Mouse (Mus musculus): ENCODE measurements around the gene Anapc13. TPM values are rescaled to one million over a fixed set of nuclear protein-coding genes. Genes with fewer than 3 reads are reported as not detected.

The Anapc13 gene
- polyA plus RNA-seq, 1 experiment from 2014 or later, result 175 TPM

GRCm38 (mm10) chr9:102625401-102625982 lies 604 bp upstream of the Anapc13 start:
- peaks cover 12% of the 10 kb centered on the region for H3K4me1 ChIP-seq (ENCODE audit: control insufficient read depth, insufficient read depth, low read length)
- H3K9ac ChIP-seq (ENCODE audit: low read depth, low read length), result peak overlapping the region; percentile 99
- ATAC-seq, result peak; percentile 72
- H3K27me3 ChIP-seq (replicated peaks; ENCODE audit: control insufficient read depth, insufficient read depth, low read length), result no peaks in the 10 kb centered on the region
- peak overlapping the region; percentile 95 for H3K27ac ChIP-seq (ENCODE audit: low read length)
- H3K36me3 ChIP-seq (ENCODE audit: control insufficient read depth, insufficient read depth, low read length), result no peaks in the 10 kb centered on the region
- peak overlapping the region; percentile 72 for H3K4me2 ChIP-seq (ENCODE audit: low read depth, low read length)
- H3K4me3 ChIP-seq (ENCODE audit: low read length), result peak overlapping the region; percentile 91
- H3K9me3 ChIP-seq (ENCODE audit: control insufficient read depth, low read length), result no peaks in the 10 kb centered on the region
- under 1% methylated on average over 27 of the region's 27 CpGs for WGBS

- H3K27me3 ChIP-seq (replicated peaks; ENCODE audit: control insufficient read depth, insufficient read depth, low read length), result no peaks in the 10 kb centered on the region
- H3K4me1 ChIP-seq (ENCODE audit: control insufficient read depth, insufficient read depth, low read length), result peaks cover 12% of the 10 kb centered on the region
- H3K4me3 ChIP-seq (ENCODE audit: low read length), result peak overlapping the region; percentile 91
- 2% methylated on average over 9 of the region's 9 CpGs for WGBS
- H3K27ac ChIP-seq (ENCODE audit: low read length), result peak overlapping the region; percentile 95
- peak; percentile 2; the same call in 1 of the 2 replicates for ATAC-seq
- no peaks in the 10 kb centered on the region for H3K9me3 ChIP-seq (ENCODE audit: control insufficient read depth, low read length)
- H3K36me3 ChIP-seq (ENCODE audit: control insufficient read depth, insufficient read depth, low read length), result no peaks in the 10 kb centered on the region
- peak overlapping the region; percentile 99 for H3K9ac ChIP-seq (ENCODE audit: low read depth, low read length)
- peak overlapping the region; percentile 70 for H3K4me2 ChIP-seq (ENCODE audit: low read depth, low read length)
Measured at GRCm38 (mm10) chr9:102626839-102627225, 736 bp downstream of the Anapc13 start.

- Histone ChIP-seq H3K4me3 (ENCODE audit: low read length) (peak overlapping the region; percentile 91), H3K4me2 (ENCODE audit: low read depth, low read length) (peak overlapping the region; percentile 70), H3K9me3 (ENCODE audit: control insufficient read depth, low read length) (no peaks in the 10 kb centered on the region), H3K4me1 (ENCODE audit: control insufficient read depth, insufficient read depth, low read length) (peaks cover 12% of the 10 kb centered on the region), H3K27ac (ENCODE audit: low read length) (peak overlapping the region; percentile 95), H3K27me3 (replicated peaks; ENCODE audit: control insufficient read depth, insufficient read depth, low read length) (no peaks in the 10 kb centered on the region), H3K36me3 (ENCODE audit: control insufficient read depth, insufficient read depth, low read length) (no peaks in the 10 kb centered on the region), H3K9ac (ENCODE audit: low read depth, low read length) (peak overlapping the region; percentile 99)
- 68% methylated on average over 7 of the region's 7 CpGs for WGBS
- no peak for ATAC-seq
Measured at GRCm38 (mm10) chr9:102627442-102627841, 1.3 kb downstream of the Anapc13 start.

- Histone ChIP-seq H3K4me3 (ENCODE audit: low read length) (no peak overlapping the region), H3K27me3 (replicated peaks; ENCODE audit: control insufficient read depth, insufficient read depth, low read length) (no peaks in the 10 kb centered on the region), H3K36me3 (ENCODE audit: control insufficient read depth, insufficient read depth, low read length) (no peaks in the 10 kb centered on the region), H3K4me1 (ENCODE audit: control insufficient read depth, insufficient read depth, low read length) (peaks cover 12% of the 10 kb centered on the region), H3K9ac (ENCODE audit: low read depth, low read length) (no peak overlapping the region), H3K9me3 (ENCODE audit: control insufficient read depth, low read length) (no peaks in the 10 kb centered on the region), H3K4me2 (ENCODE audit: low read depth, low read length) (no peak overlapping the region), H3K27ac (ENCODE audit: low read length) (no peak overlapping the region)
- ATAC-seq, result no peak
- 60% methylated on average over 7 of the region's 7 CpGs for WGBS
Measured at GRCm38 (mm10) chr9:102629052-102629451, 3.0 kb downstream of the Anapc13 start.

GRCm38 (mm10) chr9:102631589-102632147 lies 5.6 kb downstream of the Anapc13 start:
- Histone ChIP-seq H3K9ac (ENCODE audit: low read depth, low read length) (0 out of 2 replicates have a peak overlapping the region, but pooled peaks have one; percentile 15), H3K27ac (ENCODE audit: low read length) (peak overlapping the region; percentile 53; the same call in 1 of the 2 replicates), H3K36me3 (ENCODE audit: control insufficient read depth, insufficient read depth, low read length) (no peaks in the 10 kb centered on the region), H3K9me3 (ENCODE audit: control insufficient read depth, low read length) (no peaks in the 10 kb centered on the region), H3K4me2 (ENCODE audit: low read depth, low read length) (no peak overlapping the region), H3K4me3 (ENCODE audit: low read length) (no peak overlapping the region), H3K4me1 (ENCODE audit: control insufficient read depth, insufficient read depth, low read length) (peaks cover 13% of the 10 kb centered on the region), H3K27me3 (replicated peaks; ENCODE audit: control insufficient read depth, insufficient read depth, low read length) (no peaks in the 10 kb centered on the region)
- ATAC-seq, result peak; percentile 9; the same call in 1 of the 2 replicates
- WGBS, result 69% methylated on average over 2 of the region's 2 CpGs

- Histone ChIP-seq H3K4me2 (ENCODE audit: low read depth, low read length) (no peak overlapping the region), H3K4me1 (ENCODE audit: control insufficient read depth, insufficient read depth, low read length) (peaks cover 15% of the 10 kb centered on the region), H3K9me3 (ENCODE audit: control insufficient read depth, low read length) (no peaks in the 10 kb centered on the region), H3K4me3 (ENCODE audit: low read length) (no peak overlapping the region), H3K27ac (ENCODE audit: low read length) (peak overlapping the region; percentile 53; the same call in 1 of the 2 replicates), H3K9ac (ENCODE audit: low read depth, low read length) (0 out of 2 replicates have a peak overlapping the region, but pooled peaks have one; percentile 15), H3K36me3 (ENCODE audit: control insufficient read depth, insufficient read depth, low read length) (no peaks in the 10 kb centered on the region), H3K27me3 (replicated peaks; ENCODE audit: control insufficient read depth, insufficient read depth, low read length) (no peaks in the 10 kb centered on the region)
- peak; percentile 18; the same call in 1 of the 2 replicates for ATAC-seq
- WGBS, result 79% methylated on average over 4 of the region's 4 CpGs
Measured at GRCm38 (mm10) chr9:102632173-102632572, 6.1 kb downstream of the Anapc13 start.

- H3K4me2 ChIP-seq (ENCODE audit: low read depth, low read length), result no peak overlapping the region
- no peaks in the 10 kb centered on the region for H3K9me3 ChIP-seq (ENCODE audit: control insufficient read depth, low read length)
- no peak overlapping the region for H3K27ac ChIP-seq (ENCODE audit: low read length)
- H3K4me1 ChIP-seq (ENCODE audit: control insufficient read depth, insufficient read depth, low read length), result peaks cover 7% of the 10 kb centered on the region
- peak; percentile 52; the same call in 1 of the 2 replicates for ATAC-seq
- H3K36me3 ChIP-seq (ENCODE audit: control insufficient read depth, insufficient read depth, low read length), result no peaks in the 10 kb centered on the region
- 69% methylated on average over 1 of the region's 1 CpGs for WGBS
- no peak overlapping the region for H3K9ac ChIP-seq (ENCODE audit: low read depth, low read length)
- H3K27me3 ChIP-seq (replicated peaks; ENCODE audit: control insufficient read depth, insufficient read depth, low read length), result no peaks in the 10 kb centered on the region
- H3K4me3 ChIP-seq (ENCODE audit: low read length), result no peak overlapping the region
Measured at GRCm38 (mm10) chr9:102632923-102633537, 6.9 kb downstream of the Anapc13 start.

- Histone ChIP-seq H3K4me3 (ENCODE audit: low read length) (no peak overlapping the region), H3K36me3 (ENCODE audit: control insufficient read depth, insufficient read depth, low read length) (no peaks in the 10 kb centered on the region), H3K4me1 (ENCODE audit: control insufficient read depth, insufficient read depth, low read length) (peaks cover 6% of the 10 kb centered on the region), H3K9me3 (ENCODE audit: control insufficient read depth, low read length) (no peaks in the 10 kb centered on the region), H3K27ac (ENCODE audit: low read length) (no peak overlapping the region), H3K27me3 (replicated peaks; ENCODE audit: control insufficient read depth, insufficient read depth, low read length) (no peaks in the 10 kb centered on the region), H3K9ac (ENCODE audit: low read depth, low read length) (no peak overlapping the region), H3K4me2 (ENCODE audit: low read depth, low read length) (no peak overlapping the region)
- 68% methylated on average over 8 of the region's 8 CpGs for WGBS
- no peak for ATAC-seq
Measured at GRCm38 (mm10) chr9:102634453-102634852, 8.4 kb downstream of the Anapc13 start.

GRCm38 (mm10) chr9:102636553-102636952 lies 10.5 kb downstream of the Anapc13 start:
- H3K9ac ChIP-seq (ENCODE audit: low read depth, low read length), result no peak overlapping the region
- 0 out of 2 replicates have a peak, but pooled peaks have one; percentile 20 for ATAC-seq
- H3K4me3 ChIP-seq (ENCODE audit: low read length), result no peak overlapping the region
- 6% methylated on average over 4 of the region's 4 CpGs for WGBS
- no peak overlapping the region for H3K4me2 ChIP-seq (ENCODE audit: low read depth, low read length)
- no peaks in the 10 kb centered on the region for H3K27me3 ChIP-seq (replicated peaks; ENCODE audit: control insufficient read depth, insufficient read depth, low read length)
- H3K9me3 ChIP-seq (ENCODE audit: control insufficient read depth, low read length), result no peaks in the 10 kb centered on the region
- H3K4me1 ChIP-seq (ENCODE audit: control insufficient read depth, insufficient read depth, low read length), result peaks cover 9% of the 10 kb centered on the region
- no peak overlapping the region for H3K27ac ChIP-seq (ENCODE audit: low read length)
- no peaks in the 10 kb centered on the region for H3K36me3 ChIP-seq (ENCODE audit: control insufficient read depth, insufficient read depth, low read length)

Data from intestine, embryonic 16.5 days (tissue).